Mouse (Mus musculus) lung, embryonic 14.5 days (tissue): Measurements from ENCODE around the gene Zfp579. TPM values are rescaled to one million over a fixed set of nuclear protein-coding genes. Genes with fewer than 3 reads are reported as not detected.

ENCODE experiments used
- ATAC-seq: fragments of 200-750 bp; cut with Nextera tagmentation; 2 replicates; pipeline ENCODE4 v1.8.0; 2017; ENCODE audit warnings: mild to moderate bottlenecking, moderate TSS enrichment, moderate library complexity; ENCODE audit not compliant: insufficient read depth
- DNase-seq: peaks from one replicate; pipeline ENCODE4 v3.0.0-alpha.2; 2015
- H3K27ac ChIP-seq: fragments of 300-500 bp; sonication (generic); 2 replicates; pipeline ENCODE4 v1.5.1; 2014; ENCODE audit warnings: low read depth, mild to moderate bottlenecking, moderate library complexity
- H3K27me3 ChIP-seq: fragments of 300-500 bp; sonication (generic); 2 replicates; pipeline ENCODE4 v1.6.1; 2014; ENCODE audit warnings: low read length, control low read depth; ENCODE audit not compliant: insufficient read depth
- H3K36me3 ChIP-seq: fragments of 300-500 bp; sonication (generic); 2 replicates; pipeline ENCODE4 v1.6.1; 2014; ENCODE audit warnings: control low read depth; ENCODE audit not compliant: insufficient read depth
- H3K4me1 ChIP-seq: fragments of 300-500 bp; sonication (generic); 2 replicates; pipeline ENCODE4 v1.6.1; 2014; ENCODE audit warnings: antibody characterized with exemption, control low read depth; ENCODE audit not compliant: insufficient read depth
- H3K4me2 ChIP-seq: fragments of 300-500 bp; sonication (generic); 2 replicates; pipeline ENCODE4 v1.6.1; 2014; ENCODE audit warnings: mild to moderate bottlenecking
- H3K4me3 ChIP-seq: fragments of 300-500 bp; sonication (generic); 2 replicates; pipeline ENCODE4 v1.5.1; 2014; ENCODE audit warnings: low read depth, low read length
- H3K9ac ChIP-seq: fragments of 300-500 bp; sonication (generic); 2 replicates; pipeline ENCODE4 v1.6.1; 2014
- H3K9me3 ChIP-seq: fragments of 300-500 bp; sonication (generic); 2 replicates; pipeline ENCODE4 v1.6.1; 2016; ENCODE audit warnings: low read depth, low read length, control low read depth
- CTCF ChIP-seq: IDR thresholded peaks from 2 replicates; pipeline ENCODE4 v1.5.1; 2016; ENCODE audit warnings: antibody characterized with exemption, low read depth
- WGBS: fragments of 180-500 bp; shearing (Covaris S2); extraction: QIAGEN DNeasy Blood & Tissue Kit; methylation state at CpG from one replicate; pipeline ENCODE4 v1.1.7; 2014; 5-methylcytosine and 5-hydroxymethylcytosine counted together
- polyA plus RNA-seq: library from polyadenylated mRNA; unstranded; fragments of >200 nt; fragmentation: Nextera tagmentation; extraction: Ambion mirVana; gene quantifications from 2 replicates; pipeline ENCODE4 v1.2.1, GENCODE M21; 2014

Zfp579 gene
- polyA plus RNA-seq, 1 experiment from 2014 or later, result 35.1 TPM

- TF ChIP-seq CTCF, result no peak
- WGBS, result 49% methylated on average over 4 of the region's 4 CpGs
These were observed 20.5 kb downstream of the Zfp579 start for GRCm38 (mm10) chr7:4975455-4975854.

GRCm38 (mm10) chr7:4972321-4973047 lies 23.5 kb downstream of the Zfp579 start:
- Histone ChIP-seq H3K36me3 (no peaks in the 10 kb centered on the region), H3K27ac (peak overlapping the region; percentile 15), H3K9me3 (no peaks in the 10 kb centered on the region), H3K4me2 (no peak overlapping the region), H3K9ac (no peak overlapping the region), H3K4me3 (no peak overlapping the region), H3K4me1 (no peaks in the 10 kb centered on the region), H3K27me3 (no peaks in the 10 kb centered on the region)
- no peak for TF ChIP-seq CTCF
- DNase-seq (peak; percentile 15), ATAC-seq (0 out of 2 replicates have a peak, but pooled peaks have one; percentile 1)
- 64% methylated on average over 18 of the region's 18 CpGs for WGBS

More at GRCm38 (mm10) chr7:4975455-4975854, 20.5 kb downstream of the Zfp579 start:
- H3K9ac ChIP-seq, result no peak overlapping the region
- no peak for DNase-seq
- H3K4me2 ChIP-seq, result no peak overlapping the region
- H3K9me3 ChIP-seq, result no peaks in the 10 kb centered on the region
- no peaks in the 10 kb centered on the region for H3K36me3 ChIP-seq
- ATAC-seq, result no peak
- no peaks in the 10 kb centered on the region for H3K27me3 ChIP-seq
- H3K4me1 ChIP-seq, result no peaks in the 10 kb centered on the region
- no peak overlapping the region for H3K27ac ChIP-seq
- H3K4me3 ChIP-seq, result no peak overlapping the region

GRCm38 (mm10) chr7:4971710-4972109 lies 24.2 kb downstream of the Zfp579 start:
- H3K9ac ChIP-seq, result no peak overlapping the region
- DNase-seq, result peak; percentile 65
- no peak for TF ChIP-seq CTCF
- no peaks in the 10 kb centered on the region for H3K27me3 ChIP-seq
- WGBS, result 11% methylated on average over 7 of the region's 7 CpGs
- peak; percentile 84 for ATAC-seq
- no peaks in the 10 kb centered on the region for H3K9me3 ChIP-seq
- H3K36me3 ChIP-seq, result no peaks in the 10 kb centered on the region
- H3K4me2 ChIP-seq, result no peak overlapping the region
- H3K4me3 ChIP-seq, result no peak overlapping the region
- no peaks in the 10 kb centered on the region for H3K4me1 ChIP-seq
- peak overlapping the region; percentile 15; the same call in 1 of the 2 replicates for H3K27ac ChIP-seq

GRCm38 (mm10) chr7:4971068-4971467 lies 24.9 kb downstream of the Zfp579 start, which contains the start of gene Sbk3:
Gene Sbk3 (minus strand): TSS chr7:4971168.
- Histone ChIP-seq H3K4me3 (no peak within 1 kb of the TSS), H3K27me3 (no peaks in the 10 kb centered on the region), H3K4me1 (no peaks in the 10 kb centered on the region), H3K9ac (no peak within 1 kb of the TSS), H3K4me2 (no peak within 1 kb of the TSS), H3K9me3 (no peaks in the 10 kb centered on the region), H3K36me3 (no peaks in the 10 kb centered on the region), H3K27ac (peak within 1 kb of the TSS; percentile 15; the same call in 1 of the 2 replicates)
- no peak for TF ChIP-seq CTCF
- DNase-seq (no peak), ATAC-seq (no peak; the same call in 1 of the 2 replicates)
- WGBS, result 38% methylated on average over 6 of the region's 6 CpGs

- no peaks in the 10 kb centered on the region for H3K9me3 ChIP-seq
- no peak overlapping the region for H3K9ac ChIP-seq
- H3K4me3 ChIP-seq, result no peak overlapping the region
- no peak for DNase-seq
- H3K27me3 ChIP-seq, result no peaks in the 10 kb centered on the region
- no peaks in the 10 kb centered on the region for H3K4me1 ChIP-seq
- no peak for TF ChIP-seq CTCF
- WGBS, result 73% methylated on average over 5 of the region's 5 CpGs
- no peak overlapping the region for H3K27ac ChIP-seq
- no peaks in the 10 kb centered on the region for H3K36me3 ChIP-seq
- ATAC-seq, result no peak
- H3K4me2 ChIP-seq, result no peak overlapping the region
These were observed 31.0 kb downstream of the Zfp579 start for GRCm38 (mm10) chr7:4964988-4965387.

GRCm38 (mm10) chr7:4964272-4964671 lies 31.7 kb downstream of the Zfp579 start, which contains the start of gene Sbk2:
Gene Sbk2 (minus strand): TSS chr7:4964406.
- H3K27me3 ChIP-seq, result no peaks in the 10 kb centered on the region
- no peaks in the 10 kb centered on the region for H3K9me3 ChIP-seq
- H3K27ac ChIP-seq, result no peak within 1 kb of the TSS
- DNase-seq (peak; percentile 89), ATAC-seq (peak; percentile 89)
- peak within 1 kb of the TSS; percentile 32; the same call in 1 of the 2 replicates for H3K4me2 ChIP-seq
- no peaks in the 10 kb centered on the region for H3K4me1 ChIP-seq
- WGBS, result 4% methylated on average over 10 of the region's 10 CpGs
- H3K9ac ChIP-seq, result no peak within 1 kb of the TSS
- no peaks in the 10 kb centered on the region for H3K36me3 ChIP-seq
- peak; percentile 79 for TF ChIP-seq CTCF
- no peak within 1 kb of the TSS for H3K4me3 ChIP-seq

GRCm38 (mm10) chr7:4963527-4963926 lies 32.4 kb downstream of the Zfp579 start:
- no peak overlapping the region for H3K4me2 ChIP-seq
- H3K4me1 ChIP-seq, result no peaks in the 10 kb centered on the region
- TF ChIP-seq CTCF, result no peak
- no peaks in the 10 kb centered on the region for H3K36me3 ChIP-seq
- DNase-seq (no peak), ATAC-seq (peak; percentile 41; the same call in 1 of the 2 replicates)
- H3K9ac ChIP-seq, result no peak overlapping the region
- no peak overlapping the region for H3K4me3 ChIP-seq
- H3K27me3 ChIP-seq, result no peaks in the 10 kb centered on the region
- 68% methylated on average over 5 of the region's 5 CpGs for WGBS
- no peak overlapping the region for H3K27ac ChIP-seq
- H3K9me3 ChIP-seq, result no peaks in the 10 kb centered on the region
